Mouse (Mus musculus) CH12.LX (cell line): Measurements from ENCODE around the gene Psma3. TPM values are rescaled to one million over a fixed set of nuclear protein-coding genes. Genes with fewer than 3 reads are reported as not detected.
A peak's percentile ranks its signal among the peaks of the same experiment; 100 is the strongest.

Experiments
- DNase-seq: peaks from one replicate; pipeline ENCODE4 v3.0.0-alpha.2; 2013; ENCODE audit errors: extremely low read depth
- H3K27ac ChIP-seq: 2 replicates; pipeline ENCODE4 v1.5.1; 2012; ENCODE audit warnings: low read depth, mild to moderate bottlenecking, control low read depth, moderate library complexity; ENCODE audit not compliant: insufficient read depth
- H3K27me3 ChIP-seq: replicated peaks from 2 replicates; pipeline ENCODE3; 2012; ENCODE audit warnings: inconsistent platforms
- H3K36me3 ChIP-seq, 2 experiments: replicated peaks in 1 of 2; 2 replicates each; pipeline versions ENCODE3 to v1.6.1; 2012; ENCODE audit warnings: inconsistent platforms in 1 of 2, low read length in 1 of 2, mild to moderate bottlenecking in 1 of 2, mixed read lengths in 1 of 2, moderate library complexity in 1 of 2; ENCODE audit not compliant: control insufficient read depth in 1 of 2, insufficient read depth in 1 of 2
- H3K4me1 ChIP-seq, 2 experiments: 2 replicates each; pipeline ENCODE4 v1.6.1; 2012; ENCODE audit warnings: inconsistent platforms in 1 of 2, moderate library complexity in 1 of 2; ENCODE audit not compliant: insufficient read depth in 2 of 2, control insufficient read depth in 1 of 2
- H3K4me2 ChIP-seq: 2 replicates; pipeline ENCODE4 v1.6.1; 2012; ENCODE audit warnings: low read depth, mild to moderate bottlenecking, control low read depth; ENCODE audit not compliant: poor library complexity, insufficient read depth, severe bottlenecking
- H3K4me3 ChIP-seq, 3 experiments: fragments of 150-350 bp in 1 of 3; sonication (generic) in 1 of 3; replicated peaks in 1 of 3; 2 replicates each; pipeline versions ENCODE3 to v1.5.1; 2011 to 2012; ENCODE audit warnings: low read depth in 2 of 3, low read length in 2 of 3, mild to moderate bottlenecking in 2 of 3, moderate library complexity in 2 of 3, control low read depth in 1 of 3, improper control_type of control experiment in 1 of 3, inconsistent platforms in 1 of 3, mixed read lengths in 1 of 3; ENCODE audit not compliant: poor library complexity in 1 of 3
- H3K79me2 ChIP-seq: replicated peaks from 2 replicates; pipeline ENCODE4 v1.6.1; 2012; ENCODE audit warnings: mild to moderate bottlenecking, moderate library complexity; ENCODE audit not compliant: control insufficient read depth, poor library complexity, insufficient read depth, severe bottlenecking; ENCODE audit errors: extremely low read depth
- H3K9ac ChIP-seq: 2 replicates; pipeline ENCODE4 v1.6.1; 2012; ENCODE audit warnings: low read depth, mild to moderate bottlenecking, control low read depth, moderate library complexity; ENCODE audit not compliant: insufficient read depth
- H3K9me3 ChIP-seq: replicated peaks from 2 replicates; pipeline ENCODE3; 2012; ENCODE audit warnings: low read length, inconsistent platforms, mixed read lengths
- CHD1 ChIP-seq: IDR thresholded peaks from 2 replicates; pipeline ENCODE4 v1.6.1; 2012; ENCODE audit warnings: low read depth, low read length, improper control_type of control experiment, inconsistent platforms
- CTCF ChIP-seq, 2 experiments: IDR thresholded peaks in 1 of 2; conservative IDR thresholded peaks in 1 of 2; 2 replicates each; pipeline ENCODE4 v1.5.1; 2011 to 2012; ENCODE audit warnings: low read depth in 2 of 2, low read length in 2 of 2, improper control_type of control experiment in 1 of 2, inconsistent platforms in 1 of 2, mild to moderate bottlenecking in 1 of 2, moderate library complexity in 1 of 2
- E2F4 ChIP-seq: IDR thresholded peaks from 2 replicates; pipeline ENCODE4 v1.6.1; 2011; ENCODE audit warnings: low read depth, low read length, improper control_type of control experiment; ENCODE audit not compliant: insufficient replicate concordance
- ELF1 ChIP-seq: IDR thresholded peaks from 2 replicates; pipeline ENCODE4 v1.6.1; 2014; ENCODE audit warnings: low read depth, mild to moderate bottlenecking, inconsistent platforms, low read length, improper control_type of control experiment
- JUN ChIP-seq: IDR thresholded peaks from 2 replicates; pipeline ENCODE4 v1.6.1; 2011; ENCODE audit warnings: low read depth, mild to moderate bottlenecking, low read length, improper control_type of control experiment, moderate library complexity; ENCODE audit not compliant: insufficient read depth
- JUND ChIP-seq: conservative IDR thresholded peaks from 2 replicates; pipeline ENCODE4 v1.6.1; 2011; ENCODE audit warnings: low read depth, low read length, improper control_type of control experiment
- MAFK ChIP-seq: IDR thresholded peaks from 2 replicates; pipeline ENCODE4 v1.6.1; 2011; ENCODE audit warnings: low read length, improper control_type of control experiment; ENCODE audit not compliant: insufficient replicate concordance
- MAZ ChIP-seq: IDR thresholded peaks from 2 replicates; pipeline ENCODE4 v1.6.1; 2012; ENCODE audit warnings: low read depth, mild to moderate bottlenecking, inconsistent platforms, low read length, improper control_type of control experiment, moderate library complexity
- MEF2A ChIP-seq: IDR thresholded peaks from 2 replicates; pipeline ENCODE4 v1.6.1; 2014; ENCODE audit warnings: low read depth, mild to moderate bottlenecking, inconsistent platforms, low read length, improper control_type of control experiment, borderline replicate concordance
- MXI1 ChIP-seq: IDR thresholded peaks from 2 replicates; pipeline ENCODE4 v1.6.1; 2011; ENCODE audit warnings: mild to moderate bottlenecking, low read depth, low read length, improper control_type of control experiment
- MYC ChIP-seq: IDR thresholded peaks from 2 replicates; pipeline ENCODE4 v1.6.1; 2011; ENCODE audit warnings: low read depth, mild to moderate bottlenecking, improper control_type of control experiment, low read length
- NELFE ChIP-seq: IDR thresholded peaks from 2 replicates; pipeline ENCODE4 v1.6.1; 2011; ENCODE audit warnings: low read depth, low read length, improper control_type of control experiment
- NRF1 ChIP-seq: IDR thresholded peaks from 2 replicates; pipeline ENCODE4 v1.6.1; 2014; ENCODE audit warnings: low read depth, mild to moderate bottlenecking, inconsistent platforms, low read length, improper control_type of control experiment, moderate library complexity
- PAX5 ChIP-seq: IDR thresholded peaks from 2 replicates; pipeline ENCODE4 v1.6.1; 2012; ENCODE audit warnings: low read length, inconsistent platforms, mixed read lengths
- POLR2AphosphoS2 ChIP-seq: IDR thresholded peaks from 2 replicates; pipeline ENCODE4 v1.6.1; 2011; ENCODE audit warnings: low read depth, low read length, improper control_type of control experiment
- RCOR1 ChIP-seq: conservative IDR thresholded peaks from 2 replicates; pipeline ENCODE4 v1.6.1; 2012; ENCODE audit warnings: low read depth, mild to moderate bottlenecking, inconsistent platforms, low read length, improper control_type of control experiment
- SIN3A ChIP-seq: IDR thresholded peaks from 2 replicates; pipeline ENCODE4 v1.6.1; 2012; ENCODE audit warnings: low read length, improper control_type of control experiment, inconsistent platforms
- SMC3 ChIP-seq: IDR thresholded peaks from 2 replicates; pipeline ENCODE4 v1.6.1; 2011; ENCODE audit warnings: low read depth, low read length, improper control_type of control experiment
- TCF12 ChIP-seq: IDR thresholded peaks from 2 replicates; pipeline ENCODE4 v1.6.1; 2014; ENCODE audit warnings: low read depth, mild to moderate bottlenecking, inconsistent platforms, low read length, improper control_type of control experiment
- USF1 ChIP-seq: IDR thresholded peaks from 2 replicates; pipeline ENCODE4 v1.6.1; 2014; ENCODE audit warnings: low read depth, mild to moderate bottlenecking, inconsistent platforms, low read length, improper control_type of control experiment
- USF2 ChIP-seq: conservative IDR thresholded peaks from 2 replicates; pipeline ENCODE4 v1.6.1; 2011; ENCODE audit warnings: low read depth, low read length, improper control_type of control experiment
- ZMIZ1 ChIP-seq: IDR thresholded peaks from 2 replicates; pipeline ENCODE4 v1.6.1; 2012; ENCODE audit warnings: low read depth, mild to moderate bottlenecking, inconsistent platforms, low read length, improper control_type of control experiment
- ZNF384 ChIP-seq: IDR thresholded peaks from 2 replicates; pipeline ENCODE4 v1.6.1; 2012; ENCODE audit warnings: low read depth, low read length, improper control_type of control experiment, inconsistent platforms
- dilution Hi-C: fragments of 300-500 bp; cut with MboI; formaldehyde crosslinking; loops from 2 replicates; pipeline ENCODE4 v1.14.3; 2020; ENCODE audit warnings: low sequenced_read_pairs; ENCODE audit not compliant: extremely low pct_unique_long_range_greater_than_20kb, extremely low pct_ligation_motif_present
- in situ Hi-C: fragments of 300-500 bp; cut with MboI; formaldehyde crosslinking; loops from 3 replicates; pipeline ENCODE4 v1.14.3; 2019; ENCODE audit warnings: low sequenced_read_pairs, low pct_ligation_motif_present, low pct_unique_long_range_greater_than_20kb, mixed read lengths
- polyA plus RNA-seq: library from polyadenylated mRNA; unstranded; fragments of >175 nt; gene quantifications from 2 replicates; pipeline ENCODE4 v1.2.1, GENCODE M21; 2012; ENCODE audit warnings: low read depth; ENCODE audit not compliant: insufficient read length
- total RNA-seq, 2 experiments: library from RNA; depleted of rRNA; stranded (reverse); fragments of 300-350 nt in 1 of 2; fragments of >200 nt in 1 of 2; gene quantifications; 2 replicates each; pipeline ENCODE4 v1.2.3; 2012 to 2014

Gene Psma3
- total and polyA plus RNA-seq, 3 experiments, result 271 to 538 (median 355) TPM

DNA sequence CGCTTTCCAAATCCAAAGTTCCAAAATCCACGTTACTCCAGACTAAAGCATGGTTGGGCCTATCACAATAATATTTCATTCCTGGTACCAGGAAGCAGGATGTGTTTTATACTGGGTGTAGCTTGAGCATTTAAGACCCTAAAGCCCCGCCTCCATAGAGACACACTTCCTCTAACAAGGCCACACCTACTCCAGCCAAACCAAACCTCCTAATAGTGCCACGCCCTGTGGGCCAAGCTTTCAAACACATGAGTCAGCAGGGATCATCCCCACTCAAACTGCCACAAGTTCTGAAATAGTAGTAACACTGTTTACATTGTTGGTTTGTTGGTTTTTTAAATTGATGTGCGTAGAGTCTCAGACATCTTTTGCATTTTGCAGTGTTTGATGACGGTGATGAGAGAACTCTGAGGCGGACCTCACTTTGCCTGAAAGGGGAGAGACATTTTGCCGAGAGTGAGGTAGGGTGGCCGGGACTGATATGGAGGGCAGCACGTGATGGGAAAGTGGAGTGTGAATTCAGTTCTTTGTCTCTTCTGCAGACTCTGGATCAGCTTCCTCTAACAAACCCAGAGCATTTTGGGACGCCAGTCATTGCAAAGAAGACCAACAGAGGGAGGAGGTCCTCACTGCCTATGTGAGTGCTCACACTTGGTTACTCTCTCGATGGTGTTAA lies 62.4 kb downstream of the Psma3 start:
- no peak for DNase-seq
- Histone ChIP-seq H3K4me2 (no peak overlapping the region), H3K27me3 (no peaks in the 10 kb centered on the region), H3K4me3 (no peak overlapping the region), H3K27ac (no peak overlapping the region), H3K36me3 (peaks cover 37 to 72% of the 10 kb centered on the region in 2 experiments), H3K9me3 (no peaks in the 10 kb centered on the region), H3K4me1 (peaks cover 7 to 22% of the 10 kb centered on the region in 2 experiments), H3K79me2 (no peaks in the 10 kb centered on the region; the same call in 1 of the 2 replicates), H3K9ac (no peak overlapping the region)
- dilution Hi-C loops, result no loop called here
- in situ Hi-C loops, result no loop called here
- TF ChIP-seq ELF1 (no peak), POLR2AphosphoS2 (no peak), JUN (no peak), SIN3A (no peak), JUND (no peak), MAZ (no peak), MXI1 (no peak), CTCF (conservative IDR thresholded peaks at IDR 0.05 in 1 of 2, IDR thresholded peaks at IDR 0.05 in 1 of 2; ENCODE audit: low read depth in 2 of 2, low read length in 2 of 2) (no peak), MAFK (no peak), MEF2A (no peak)

- Histone ChIP-seq H3K9me3 (no peaks in the 10 kb centered on the region), H3K79me2 (no peaks in the 10 kb centered on the region; the same call in 1 of the 2 replicates), H3K4me2 (no peak overlapping the region), H3K4me3 (no peak overlapping the region), H3K4me1 (peaks cover 4 to 20% of the 10 kb centered on the region in 2 experiments), H3K9ac (no peak overlapping the region), H3K27me3 (no peaks in the 10 kb centered on the region), H3K27ac (peak overlapping the region; percentile 27; the same call in 1 of the 2 replicates), H3K36me3 (peaks cover 39 to 74% of the 10 kb centered on the region in 2 experiments)
- TF ChIP-seq JUND (no peak), ELF1 (peak; percentile 78), SIN3A (0 out of 2 replicates have a peak, but pooled peaks have one; percentile 49), NELFE (no peak), MXI1 (0 out of 2 replicates have a peak, but pooled peaks have one; percentile 2)
- DNase-seq, result peak; percentile 58
- dilution Hi-C loops (no loop called here), in situ Hi-C loops (loop anchor here (10.0 kb wide), 1 partner anchor 66 kb away; the partner anchor contains the start of gene Psma3)
Measured at GRCm38 (mm10) chr12:71040462-71040861, 66.0 kb downstream of the Psma3 start.

DNA sequence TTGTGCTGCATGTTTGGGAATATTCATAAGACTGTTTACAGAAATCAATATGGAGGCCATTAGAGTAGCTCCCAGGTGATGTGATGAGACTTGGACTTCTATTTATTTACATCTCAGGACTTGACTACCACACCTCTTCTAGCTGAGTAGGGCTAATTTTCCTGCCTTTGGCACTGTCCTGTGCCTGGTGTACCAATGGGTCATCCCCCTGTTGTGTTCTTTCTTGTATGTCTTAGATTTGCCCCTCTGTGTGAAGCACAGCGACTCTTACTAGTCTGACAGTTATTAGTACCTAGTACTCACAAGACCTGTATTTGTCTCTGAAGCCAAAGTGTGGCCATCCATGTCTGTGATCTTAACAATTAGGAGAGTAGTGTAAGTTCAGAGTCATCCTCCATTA lies 68.0 kb downstream of the Psma3 start:
- Histone ChIP-seq H3K4me3 (no peak overlapping the region), H3K27me3 (no peaks in the 10 kb centered on the region), H3K9ac (no peak overlapping the region), H3K4me2 (no peak overlapping the region), H3K4me1 (peaks cover 4 to 21% of the 10 kb centered on the region in 2 experiments), H3K9me3 (no peaks in the 10 kb centered on the region), H3K27ac (no peak overlapping the region), H3K36me3 (peaks cover 34 to 74% of the 10 kb centered on the region in 2 experiments), H3K79me2 (no peaks in the 10 kb centered on the region)
- no peak for DNase-seq
- TF ChIP-seq MYC, result no peak
- no peak for TF ChIP-seq SIN3A
- no peak for TF ChIP-seq ZNF384
- TF ChIP-seq MXI1, result no peak
- TF ChIP-seq USF2, result no peak
- TF ChIP-seq PAX5, result no peak
- TF ChIP-seq CHD1, result no peak
- no peak for TF ChIP-seq RCOR1
- TF ChIP-seq USF1, result no peak
- no peak for TF ChIP-seq TCF12
- TF ChIP-seq NRF1, result no peak
- TF ChIP-seq POLR2AphosphoS2, result no peak
- no peak for TF ChIP-seq E2F4
- no peak for TF ChIP-seq SMC3
- no peak for TF ChIP-seq CTCF (conservative IDR thresholded peaks at IDR 0.05 in 1 of 2, IDR thresholded peaks at IDR 0.05 in 1 of 2; ENCODE audit: low read depth in 2 of 2, low read length in 2 of 2)
- no peak for TF ChIP-seq ZMIZ1
- in situ Hi-C loops (loop anchor here (10.0 kb wide), 1 partner anchor 68 kb away; the partner anchor contains the start of gene Psma3), dilution Hi-C loops (no loop called here)
